Mouse (Mus musculus): ENCODE results near the gene Oxct2b. TPM values are rescaled to one million over a fixed set of nuclear protein-coding genes. Genes with fewer than 3 reads are reported as not detected.
A peak's percentile ranks its signal among the peaks of the same experiment; 100 is the strongest.
"Not testable (repeated sequence)": the region's sequence is repeated elsewhere in the genome, so short reads cannot be mapped to it uniquely, and the experiment has no call there.

Oxct2b gene
- polyA plus RNA-seq, 1 experiment from 2014 or later: 0.13 TPM

DNA sequence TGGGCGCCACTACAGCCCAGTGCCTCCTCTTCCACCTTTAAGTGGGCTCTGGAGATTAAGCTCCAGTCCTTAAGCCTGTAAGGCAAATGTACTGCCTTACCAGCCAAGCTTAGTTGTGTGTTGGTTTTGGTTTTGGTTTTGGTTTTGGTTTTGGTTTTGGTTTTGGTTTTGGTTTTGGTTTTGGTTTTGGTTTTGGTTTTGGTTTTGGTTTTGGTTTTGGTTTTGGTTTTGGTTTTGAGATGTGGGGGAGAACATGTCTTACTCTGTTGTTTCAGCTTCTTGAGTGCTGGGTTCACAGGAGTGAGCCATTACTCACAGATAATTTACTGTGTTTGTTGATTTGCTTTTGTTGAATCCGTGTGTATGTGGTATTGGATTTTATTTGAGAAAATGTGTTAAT is 30.8 kb upstream of the Oxct2b start:
- H3K4me1 ChIP-seq (ENCODE audit: control insufficient read depth, insufficient read depth, low read length): no peaks in the 10 kb centered on the region
- H3K27ac ChIP-seq (ENCODE audit: low read depth, low read length): no peak overlapping the region
- 81% methylated on average over 2 of the region's 2 CpGs for WGBS
- no peak for ATAC-seq
- no peak for DNase-seq (ENCODE audit: low spot score)
- no peaks in the 10 kb centered on the region for H3K9me3 ChIP-seq (replicated peaks; ENCODE audit: control insufficient read depth, low read length)
- no peaks in the 10 kb centered on the region for H3K36me3 ChIP-seq (ENCODE audit: control insufficient read depth, insufficient read depth, low read length)
- no peaks in the 10 kb centered on the region for H3K27me3 ChIP-seq (replicated peaks; ENCODE audit: control insufficient read depth, insufficient read depth, low read length)
- H3K9ac ChIP-seq (ENCODE audit: low read length): no peak overlapping the region
- H3K4me3 ChIP-seq (ENCODE audit: low read depth, low read length): no peak overlapping the region
- H3K4me2 ChIP-seq (ENCODE audit: low read length): no peak overlapping the region

- DNase-seq (ENCODE audit: low spot score) (no peak), ATAC-seq (no peak)
- Histone ChIP-seq H3K9ac (ENCODE audit: low read length) (no peak overlapping the region), H3K4me3 (ENCODE audit: low read depth, low read length) (no peak overlapping the region), H3K27ac (ENCODE audit: low read depth, low read length) (no peak overlapping the region), H3K4me1 (ENCODE audit: control insufficient read depth, insufficient read depth, low read length) (no peaks in the 10 kb centered on the region), H3K4me2 (ENCODE audit: low read length) (no peak overlapping the region), H3K27me3 (replicated peaks; ENCODE audit: control insufficient read depth, insufficient read depth, low read length) (no peaks in the 10 kb centered on the region), H3K9me3 (replicated peaks; ENCODE audit: control insufficient read depth, low read length) (no peaks in the 10 kb centered on the region), H3K36me3 (ENCODE audit: control insufficient read depth, insufficient read depth, low read length) (no peaks in the 10 kb centered on the region)
- WGBS: 90% methylated on average over 4 of the region's 4 CpGs
These were observed 29.7 kb upstream of the Oxct2b start for GRCm38 (mm10) chr4:123086381-123086780.

DNA sequence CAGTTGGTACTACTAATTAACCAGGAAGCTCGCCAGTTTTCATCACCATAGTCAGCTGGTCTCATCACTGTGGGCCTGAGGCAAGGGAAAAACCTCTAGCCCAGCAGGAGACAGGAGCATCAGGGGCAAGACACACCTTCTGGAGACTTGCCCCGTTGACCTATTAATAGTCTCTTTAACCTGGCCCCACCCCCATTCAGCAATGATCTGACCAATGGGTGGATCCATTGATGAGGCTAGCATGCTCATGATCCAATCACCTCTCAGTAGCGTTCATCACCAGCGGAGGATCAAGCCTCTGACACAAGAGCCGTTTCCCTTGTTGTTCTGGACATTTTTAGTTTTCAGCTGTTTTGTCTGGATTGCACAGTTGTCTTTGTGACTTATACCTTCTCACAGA is 23.4 kb upstream of the Oxct2b start:
- H3K9me3 ChIP-seq (replicated peaks; ENCODE audit: control insufficient read depth, low read length): no peaks in the 10 kb centered on the region
- H3K9ac ChIP-seq (ENCODE audit: low read length): no peak overlapping the region
- DNase-seq (ENCODE audit: low spot score) (no peak), ATAC-seq (no peak)
- no peak overlapping the region for H3K4me2 ChIP-seq (ENCODE audit: low read length)
- no peak overlapping the region for H3K27ac ChIP-seq (ENCODE audit: low read depth, low read length)
- H3K4me1 ChIP-seq (ENCODE audit: control insufficient read depth, insufficient read depth, low read length): no peaks in the 10 kb centered on the region
- no peak overlapping the region for H3K4me3 ChIP-seq (ENCODE audit: low read depth, low read length)
- no peaks in the 10 kb centered on the region for H3K36me3 ChIP-seq (ENCODE audit: control insufficient read depth, insufficient read depth, low read length)
- H3K27me3 ChIP-seq (replicated peaks; ENCODE audit: control insufficient read depth, insufficient read depth, low read length): no peaks in the 10 kb centered on the region
- 68% methylated on average over 5 of the region's 5 CpGs for WGBS

DNA sequence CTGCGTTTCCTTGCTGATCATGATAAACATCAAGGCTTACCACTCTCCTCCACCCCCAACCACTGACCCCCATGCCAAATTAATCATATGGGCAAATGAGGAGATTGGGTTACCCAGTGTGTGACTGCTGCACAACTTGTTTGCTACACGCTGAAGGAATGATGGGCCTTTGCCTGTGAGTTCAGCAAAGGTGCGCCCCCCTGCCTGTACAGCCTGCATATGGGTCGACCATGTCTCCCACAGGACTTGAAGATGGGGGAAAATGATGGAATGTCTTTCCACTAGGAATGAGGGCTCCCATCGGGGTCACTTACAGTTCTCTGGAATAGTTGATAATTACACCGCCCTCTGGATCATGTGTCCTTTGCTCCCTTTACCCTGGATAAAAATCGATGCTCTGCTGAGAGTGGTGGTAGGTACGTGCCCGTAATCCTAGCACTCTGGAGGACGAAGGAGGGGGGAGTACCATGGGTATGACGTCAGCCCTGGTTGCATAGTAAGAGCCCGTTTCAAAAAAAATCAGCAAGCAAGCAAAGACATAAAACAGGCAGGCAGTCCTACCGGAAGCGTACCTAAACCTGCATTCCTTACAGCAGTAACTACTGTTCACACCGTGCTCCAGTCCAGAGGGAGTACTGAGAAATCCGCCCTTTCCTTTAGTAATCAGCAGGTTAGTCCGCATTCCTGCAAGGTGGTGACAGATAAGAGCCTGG is 22.8 kb upstream of the Oxct2b start:
- Histone ChIP-seq H3K4me1 (ENCODE audit: control insufficient read depth, insufficient read depth, low read length) (no peaks in the 10 kb centered on the region), H3K27me3 (replicated peaks; ENCODE audit: control insufficient read depth, insufficient read depth, low read length) (no peaks in the 10 kb centered on the region), H3K9ac (ENCODE audit: low read length) (no peak overlapping the region), H3K36me3 (ENCODE audit: control insufficient read depth, insufficient read depth, low read length) (no peaks in the 10 kb centered on the region), H3K4me3 (ENCODE audit: low read depth, low read length) (no peak overlapping the region), H3K27ac (ENCODE audit: low read depth, low read length) (no peak overlapping the region), H3K4me2 (ENCODE audit: low read length) (no peak overlapping the region), H3K9me3 (replicated peaks; ENCODE audit: control insufficient read depth, low read length) (no peaks in the 10 kb centered on the region)
- 67% methylated on average over 17 of the region's 17 CpGs for WGBS
- DNase-seq (ENCODE audit: low spot score) (no peak), ATAC-seq (no peak)

GRCm38 (mm10) chr4:123093869-123094268 is 22.2 kb upstream of the Oxct2b start:
- DNase-seq (ENCODE audit: low spot score) (no peak), ATAC-seq (no peak)
- Histone ChIP-seq H3K27me3 (replicated peaks; ENCODE audit: control insufficient read depth, insufficient read depth, low read length) (no peaks in the 10 kb centered on the region), H3K4me1 (ENCODE audit: control insufficient read depth, insufficient read depth, low read length) (no peaks in the 10 kb centered on the region), H3K4me3 (ENCODE audit: low read depth, low read length) (no peak overlapping the region), H3K27ac (ENCODE audit: low read depth, low read length) (no peak overlapping the region), H3K9me3 (replicated peaks; ENCODE audit: control insufficient read depth, low read length) (no peaks in the 10 kb centered on the region), H3K36me3 (ENCODE audit: control insufficient read depth, insufficient read depth, low read length) (no peaks in the 10 kb centered on the region), H3K4me2 (ENCODE audit: low read length) (no peak overlapping the region), H3K9ac (ENCODE audit: low read length) (no peak overlapping the region)
- 78% methylated on average over 8 of the region's 9 CpGs for WGBS

DNA sequence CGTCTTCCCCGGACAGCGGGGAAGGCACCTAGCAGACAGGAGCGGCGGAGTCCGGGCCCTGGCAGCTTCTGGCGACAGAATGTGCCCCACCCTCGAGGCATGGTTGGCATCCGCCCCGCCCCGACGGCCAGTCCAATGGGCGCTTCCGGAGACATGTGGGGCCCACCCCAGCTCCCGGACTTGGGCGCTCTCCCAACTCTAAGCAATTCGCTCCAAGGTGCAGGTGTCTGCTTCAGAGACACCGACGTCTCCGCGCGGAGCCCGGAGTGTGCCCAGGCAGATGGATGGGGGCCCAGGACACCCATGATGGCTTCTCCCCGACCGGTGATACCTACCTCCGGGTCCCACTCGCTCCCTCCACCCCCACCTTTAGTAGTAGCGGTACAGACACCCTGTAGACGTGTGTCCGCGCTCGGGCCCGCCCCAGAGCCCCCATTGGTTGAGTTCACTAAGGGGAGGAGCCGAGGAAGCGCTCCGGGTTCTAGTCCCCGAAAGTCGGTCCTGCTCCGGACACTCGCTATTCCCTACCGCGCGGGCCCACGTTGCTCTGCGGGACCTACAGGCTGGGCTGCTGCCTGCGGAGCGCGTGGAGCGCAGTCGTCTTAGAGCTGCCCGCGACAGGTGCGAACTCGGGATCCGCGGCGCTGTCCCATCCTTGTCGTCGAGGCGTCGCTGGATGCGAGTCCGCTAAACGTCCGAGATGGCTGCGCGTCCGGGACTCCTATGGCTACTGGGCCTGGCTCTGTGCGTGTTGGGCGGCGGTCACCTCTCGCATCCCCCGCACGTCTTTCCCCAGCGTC is 11.2 kb upstream of the Oxct2b start, which contains the start of gene Bmp8b:
TSS of gene Bmp8b (plus strand) at position 515 of the 800 bp plus-strand sequence.
- DNase-seq (ENCODE audit: low spot score): no peak
- Histone ChIP-seq H3K36me3 (ENCODE audit: control insufficient read depth, insufficient read depth, low read length) (no peaks in the 10 kb centered on the region), H3K27me3 (replicated peaks; ENCODE audit: control insufficient read depth, insufficient read depth, low read length) (peaks cover 24% of the 10 kb centered on the region), H3K27ac (ENCODE audit: low read depth, low read length) (no peak within 1 kb of the TSS), H3K4me3 (ENCODE audit: low read depth, low read length) (peak within 1 kb of the TSS; percentile 26), H3K4me1 (ENCODE audit: control insufficient read depth, insufficient read depth, low read length) (peaks cover 7% of the 10 kb centered on the region), H3K9ac (ENCODE audit: low read length) (no peak within 1 kb of the TSS), H3K4me2 (ENCODE audit: low read length) (peak within 1 kb of the TSS; percentile 42), H3K9me3 (replicated peaks; ENCODE audit: control insufficient read depth, low read length) (no peaks in the 10 kb centered on the region)
- 4% methylated on average over 68 of the region's 75 CpGs for WGBS
- peak; percentile 50; the same call in 1 of the 2 replicates for ATAC-seq

DNA sequence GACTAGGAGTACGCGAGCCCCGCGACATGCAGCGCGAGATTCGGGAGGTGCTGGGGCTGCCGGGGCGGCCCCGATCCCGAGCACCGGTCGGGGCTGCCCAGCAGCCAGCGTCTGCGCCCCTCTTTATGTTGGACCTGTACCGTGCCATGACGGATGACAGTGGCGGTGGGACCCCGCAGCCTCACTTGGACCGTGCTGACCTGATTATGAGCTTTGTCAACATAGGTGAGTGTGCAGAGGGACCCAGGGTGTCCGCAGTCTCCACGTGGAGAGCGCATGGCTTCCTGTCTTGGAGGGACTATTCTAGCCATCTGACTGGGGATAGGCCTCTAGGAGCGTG is 10.6 kb upstream of the Oxct2b start:
- Histone ChIP-seq H3K4me3 (ENCODE audit: low read depth, low read length) (peak overlapping the region; percentile 26), H3K27ac (ENCODE audit: low read depth, low read length) (no peak overlapping the region), H3K36me3 (ENCODE audit: control insufficient read depth, insufficient read depth, low read length) (no peaks in the 10 kb centered on the region), H3K4me1 (ENCODE audit: control insufficient read depth, insufficient read depth, low read length) (peaks cover 7% of the 10 kb centered on the region), H3K27me3 (replicated peaks; ENCODE audit: control insufficient read depth, insufficient read depth, low read length) (peaks cover 24% of the 10 kb centered on the region), H3K9ac (ENCODE audit: low read length) (no peak overlapping the region), H3K4me2 (ENCODE audit: low read length) (peak overlapping the region; percentile 42; the same call in 1 of the 2 replicates), H3K9me3 (replicated peaks; ENCODE audit: control insufficient read depth, low read length) (no peaks in the 10 kb centered on the region)
- peak; percentile 34; the same call in 1 of the 2 replicates for ATAC-seq
- WGBS: 29% methylated on average over 24 of the region's 24 CpGs
- no peak for DNase-seq (ENCODE audit: low spot score)

DNA sequence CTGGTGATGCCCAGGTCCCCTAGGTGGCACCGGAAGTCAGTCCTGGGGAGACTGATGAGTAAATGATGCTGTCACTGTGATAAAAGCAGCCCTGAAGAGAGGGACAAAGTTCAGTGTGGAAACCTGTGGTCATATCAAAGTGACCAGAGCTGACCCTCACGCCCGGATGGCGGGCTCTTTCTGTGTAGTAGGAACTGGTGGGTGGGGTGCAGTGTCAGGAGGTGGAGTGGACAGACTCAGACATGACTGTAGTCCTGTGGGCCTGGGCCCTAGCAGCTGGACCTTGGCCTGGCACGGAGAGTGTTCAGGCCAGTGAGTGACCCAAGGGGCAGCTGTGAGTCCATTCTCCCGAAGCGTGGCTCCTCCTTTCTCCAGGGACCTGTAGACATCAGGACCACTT is 10.1 kb upstream of the Oxct2b start:
- H3K9ac ChIP-seq (ENCODE audit: low read length); H3K4me3 ChIP-seq (ENCODE audit: low read depth, low read length); DNase-seq (ENCODE audit: low spot score); H3K4me2 ChIP-seq (ENCODE audit: low read length); H3K9me3 ChIP-seq (replicated peaks; ENCODE audit: control insufficient read depth, low read length); H3K27ac ChIP-seq (ENCODE audit: low read depth, low read length); H3K36me3 ChIP-seq (ENCODE audit: control insufficient read depth, insufficient read depth, low read length); H3K4me1 ChIP-seq (ENCODE audit: control insufficient read depth, insufficient read depth, low read length); ATAC-seq: not testable (repeated sequence)
- peaks cover 24% of the 10 kb centered on the region for H3K27me3 ChIP-seq (replicated peaks; ENCODE audit: control insufficient read depth, insufficient read depth, low read length)
- 87% methylated on average over 7 of the region's 7 CpGs for WGBS

DNA sequence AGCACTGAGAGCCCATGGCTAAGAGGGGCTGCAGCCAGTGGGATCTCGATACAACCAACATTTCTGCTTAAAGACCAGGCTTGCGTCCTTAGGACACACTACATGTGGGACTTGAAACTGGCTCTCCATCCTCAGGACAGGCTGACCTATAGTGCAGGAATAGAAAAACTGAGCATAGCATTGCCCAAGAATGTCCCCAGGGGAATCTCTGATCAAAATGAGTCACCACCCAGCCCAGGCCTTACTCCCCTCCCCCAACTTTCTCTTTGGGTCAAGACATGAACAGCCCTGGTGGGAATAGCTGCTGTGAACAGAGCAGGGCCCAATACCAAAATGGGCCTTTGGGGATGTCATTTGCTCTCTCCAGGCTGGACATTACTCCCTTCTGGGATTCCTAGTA is 9.2 kb upstream of the Oxct2b start:
- ATAC-seq (no peak), DNase-seq (ENCODE audit: low spot score) (no peak)
- Histone ChIP-seq H3K27ac (ENCODE audit: low read depth, low read length) (no peak overlapping the region), H3K4me1 (ENCODE audit: control insufficient read depth, insufficient read depth, low read length) (peaks cover 7% of the 10 kb centered on the region), H3K9ac (ENCODE audit: low read length) (no peak overlapping the region), H3K9me3 (replicated peaks; ENCODE audit: control insufficient read depth, low read length) (no peaks in the 10 kb centered on the region), H3K4me3 (ENCODE audit: low read depth, low read length) (no peak overlapping the region), H3K4me2 (ENCODE audit: low read length) (no peak overlapping the region), H3K27me3 (replicated peaks; ENCODE audit: control insufficient read depth, insufficient read depth, low read length) (peaks cover 24% of the 10 kb centered on the region), H3K36me3 (ENCODE audit: control insufficient read depth, insufficient read depth, low read length) (no peaks in the 10 kb centered on the region)
- 89% methylated on average over 2 of the region's 2 CpGs for WGBS

All from forebrain, embryonic 14.5 days (tissue).